Mouse (Mus musculus) left cerebral cortex, adult 8-10 months (tissue): Measurements from ENCODE around the gene Btbd35f15. TPM values are rescaled to one million over a fixed set of nuclear protein-coding genes. Genes with fewer than 3 reads are reported as not detected.
"Not testable (repeated sequence)": the region's sequence is repeated elsewhere in the genome, so short reads cannot be mapped to it uniquely, and the experiment has no call there.

Experiments
- DNase-seq, 2 experiments: peaks; one replicate each; pipeline ENCODE4 v3.0.0; 2022; ENCODE audit warnings: low spot score in 2 of 2
- total RNA-seq, 4 experiments: library from RNA; stranded (reverse); gene quantifications; 2 replicates each; pipeline ENCODE4 v1.2.4; 2022

Gene Btbd35f15
- total RNA-seq: not detected

DNA sequence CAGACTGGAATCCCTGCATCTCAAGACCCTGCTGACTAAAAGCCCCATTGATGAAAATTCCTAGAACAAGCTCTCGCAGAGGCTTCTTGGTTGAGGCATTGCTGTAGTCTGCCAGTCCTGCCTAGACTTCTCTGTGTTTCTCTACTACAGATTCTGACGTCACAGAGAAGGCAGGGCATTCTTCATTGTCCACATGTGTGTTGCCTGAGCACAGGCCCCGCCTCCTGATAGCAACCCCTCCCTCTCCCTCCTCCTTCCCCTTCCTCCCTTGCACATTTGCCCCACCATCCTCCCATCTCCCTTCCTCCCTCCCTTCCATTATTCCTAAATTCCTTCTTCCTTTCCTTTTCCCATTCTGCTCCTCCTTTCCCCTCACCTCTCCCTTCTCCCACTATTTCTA lies at the start of gene Btbd35f15:
Btbd35f15 (minus strand) TSS at position 101 of the 400 bp plus-strand sequence.
- not testable (repeated sequence) for DNase-seq

Other genes with a start within 250 kb of the Btbd35f15 start
- gene Btbd35f13, start 79.9 kb upstream of the Btbd35f15 start, total RNA-seq: not detected
- not detected for gene Btbd35f14, start 125.0 kb upstream of the Btbd35f15 start, total RNA-seq